Mouse (Mus musculus) stomach, postnatal 0 days (tissue): ENCODE measurements around the gene Gm44579. TPM values are rescaled to one million over a fixed set of nuclear protein-coding genes. Genes with fewer than 3 reads are reported as not detected.

ENCODE experiments used
- ATAC-seq: fragments of 200-750 bp; cut with Nextera tagmentation; 2 replicates; pipeline ENCODE4 v1.8.0; 2017; ENCODE audit not compliant: low FRiP score, low TSS enrichment
- DNase-seq: peaks from one replicate; pipeline ENCODE4 v3.0.0-alpha.2; 2016; ENCODE audit warnings: low spot score
- H3K27ac ChIP-seq: fragments of 300-500 bp; sonication (generic); replicated peaks from 2 replicates; pipeline ENCODE4 v1.5.1; 2014; ENCODE audit warnings: mild to moderate bottlenecking, control low read depth
- H3K27me3 ChIP-seq: fragments of 300-500 bp; sonication (generic); 2 replicates; pipeline ENCODE4 v1.6.1; 2014; ENCODE audit warnings: low read length; ENCODE audit not compliant: control insufficient read depth, insufficient read depth
- H3K36me3 ChIP-seq: fragments of 300-500 bp; sonication (generic); 2 replicates; pipeline ENCODE4 v1.6.1; 2014; ENCODE audit warnings: low read length, mixed read lengths; ENCODE audit not compliant: control insufficient read depth, insufficient read depth
- H3K4me1 ChIP-seq: fragments of 300-500 bp; sonication (generic); replicated peaks from 2 replicates; pipeline ENCODE4 v1.6.1; 2014; ENCODE audit warnings: antibody characterized with exemption; ENCODE audit not compliant: control insufficient read depth, insufficient read depth
- H3K4me2 ChIP-seq: fragments of 300-500 bp; sonication (generic); replicated peaks from 2 replicates; pipeline ENCODE4 v1.6.1; 2014; ENCODE audit warnings: low read depth, mild to moderate bottlenecking, control low read depth, moderate library complexity
- H3K4me3 ChIP-seq: fragments of 300-500 bp; sonication (generic); 2 replicates; pipeline ENCODE4 v1.5.1; 2014; ENCODE audit warnings: low read depth, low read length, control low read depth
- H3K9ac ChIP-seq: fragments of 300-500 bp; sonication (generic); 2 replicates; pipeline ENCODE4 v1.6.1; 2014; ENCODE audit warnings: mild to moderate bottlenecking, low read length, control low read depth, mixed read lengths
- H3K9me3 ChIP-seq: fragments of 300-500 bp; sonication (generic); 2 replicates; pipeline ENCODE4 v1.6.1; 2016; ENCODE audit warnings: low read length; ENCODE audit not compliant: control insufficient read depth
- CTCF ChIP-seq: IDR thresholded peaks from 2 replicates; pipeline ENCODE4 v1.5.1; 2016; ENCODE audit warnings: antibody characterized with exemption, low read depth, mild to moderate bottlenecking, moderate library complexity
- EP300 ChIP-seq: optimal IDR thresholded peaks from 2 replicates; pipeline ENCODE3; 2016; ENCODE audit warnings: antibody characterized with exemption
- WGBS: fragments of 180-500 bp; shearing (Covaris S2); extraction: QIAGEN DNeasy Blood & Tissue Kit; methylation state at CpG from one replicate; pipeline ENCODE4 v1.1.7; 2014; 5-methylcytosine and 5-hydroxymethylcytosine counted together
- polyA plus RNA-seq: library from polyadenylated mRNA; unstranded; fragments of >200 nt; fragmentation: Nextera tagmentation; extraction: Ambion mirVana; gene quantifications from 2 replicates; pipeline ENCODE4 v1.2.1, GENCODE M21; 2015

Gm44579 gene
- polyA plus RNA-seq, 1 experiment from 2014 or later = not detected

DNA sequence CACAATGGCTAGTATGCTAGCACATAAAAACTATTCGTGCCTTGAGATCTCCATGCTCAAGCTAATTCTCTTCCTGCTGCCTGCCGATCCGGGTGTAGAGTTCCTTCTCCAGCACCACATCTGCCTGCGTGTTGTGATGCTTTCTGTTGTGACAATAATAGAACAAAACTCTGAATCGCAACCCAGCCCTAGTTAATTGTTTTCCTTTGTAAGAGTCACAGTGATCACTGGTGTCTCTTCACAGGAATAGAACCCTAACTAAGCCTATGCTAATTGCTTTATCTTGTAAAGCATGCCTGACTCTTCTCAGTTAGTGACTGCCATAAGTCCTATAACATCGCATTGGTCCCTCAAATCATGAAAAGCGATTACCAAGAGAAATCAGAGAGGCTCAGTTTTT is 5.3 kb upstream of the Gm44579 start:
- no peaks in the 10 kb centered on the region for H3K36me3 ChIP-seq
- H3K9ac ChIP-seq = no peak overlapping the region
- no peak for DNase-seq
- TF ChIP-seq CTCF = no peak
- no peak for TF ChIP-seq EP300
- H3K9me3 ChIP-seq = no peaks in the 10 kb centered on the region
- no peak overlapping the region for H3K27ac ChIP-seq
- no peaks in the 10 kb centered on the region for H3K4me1 ChIP-seq
- 78% methylated on average over 7 of the region's 7 CpGs for WGBS
- no peaks in the 10 kb centered on the region for H3K27me3 ChIP-seq
- H3K4me3 ChIP-seq = no peak overlapping the region
- no peak overlapping the region for H3K4me2 ChIP-seq
- ATAC-seq = no peak

DNA sequence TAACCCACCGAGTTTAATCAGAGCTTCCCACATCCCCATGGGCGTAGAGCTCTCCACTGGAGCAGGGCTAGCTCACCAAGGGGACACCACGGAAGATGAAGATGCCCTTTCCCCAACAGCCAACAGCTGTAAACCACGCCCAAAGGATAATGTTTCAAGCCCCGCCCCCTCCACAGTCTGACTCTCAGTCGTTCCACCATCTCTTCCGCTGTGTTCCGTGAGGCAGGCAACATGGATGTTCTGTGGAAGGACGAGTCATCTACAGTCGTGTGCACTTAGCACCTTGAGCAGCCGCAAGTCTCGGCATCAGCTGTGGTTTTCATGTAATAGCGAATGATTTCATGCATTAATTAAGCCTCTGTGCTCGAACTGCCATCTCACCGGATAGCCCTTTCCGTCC is 4.8 kb upstream of the Gm44579 start:
- ATAC-seq = no peak
- no peaks in the 10 kb centered on the region for H3K4me1 ChIP-seq
- H3K4me3 ChIP-seq = no peak overlapping the region
- no peaks in the 10 kb centered on the region for H3K27me3 ChIP-seq
- 45% methylated on average over 16 of the region's 16 CpGs for WGBS
- H3K9ac ChIP-seq = no peak overlapping the region
- H3K36me3 ChIP-seq = no peaks in the 10 kb centered on the region
- H3K4me2 ChIP-seq = no peak overlapping the region
- no peak for DNase-seq
- no peak overlapping the region for H3K27ac ChIP-seq
- TF ChIP-seq CTCF = no peak
- no peak for TF ChIP-seq EP300
- no peaks in the 10 kb centered on the region for H3K9me3 ChIP-seq

DNA sequence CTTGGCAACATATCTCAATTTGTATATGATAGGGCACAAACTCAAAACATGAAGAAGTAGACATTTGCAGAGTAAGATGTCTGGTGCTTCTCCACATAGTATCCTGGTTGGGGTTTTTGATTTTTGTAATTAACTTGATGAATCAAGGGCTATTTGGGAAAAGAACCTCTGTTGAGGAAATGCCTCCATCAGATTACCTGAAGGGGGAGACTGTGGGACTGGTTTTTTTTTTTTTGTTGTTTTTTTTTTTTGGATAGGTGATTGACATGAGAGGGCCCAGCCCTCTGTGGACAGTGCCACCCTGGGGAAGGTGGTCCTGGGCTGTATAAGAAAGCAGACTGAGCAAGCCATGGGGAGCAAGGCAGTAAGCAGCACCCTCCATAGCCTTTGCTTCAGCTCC is 1.6 kb upstream of the Gm44579 start:
- no peaks in the 10 kb centered on the region for H3K4me1 ChIP-seq
- DNase-seq = no peak
- H3K4me3 ChIP-seq = no peak overlapping the region
- H3K36me3 ChIP-seq = no peaks in the 10 kb centered on the region
- no peak overlapping the region for H3K27ac ChIP-seq
- no peaks in the 10 kb centered on the region for H3K27me3 ChIP-seq
- TF ChIP-seq EP300 (no peak), CTCF (no peak)
- ATAC-seq = no peak
- no peak overlapping the region for H3K4me2 ChIP-seq
- H3K9ac ChIP-seq = no peak overlapping the region
- H3K9me3 ChIP-seq = no peaks in the 10 kb centered on the region

DNA sequence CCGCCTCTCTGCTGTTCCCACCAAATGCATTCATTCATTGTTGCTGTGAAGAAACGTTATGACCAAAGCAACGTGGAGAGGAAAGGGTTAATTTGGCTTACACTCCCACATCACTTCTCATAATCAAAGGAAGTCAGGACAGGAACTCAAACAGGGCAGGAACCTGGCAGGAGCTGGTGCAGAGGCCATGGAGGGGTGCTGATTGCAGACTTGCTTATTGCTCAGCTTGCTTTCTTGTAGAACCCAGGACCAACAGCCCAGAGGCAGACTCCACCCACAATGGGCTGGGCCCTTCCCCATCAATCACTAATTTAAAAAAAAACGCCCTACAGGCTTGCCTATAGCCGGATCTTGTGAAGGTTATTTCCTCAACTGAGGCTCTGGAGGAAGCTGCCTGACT is 6.6 kb downstream of the Gm44579 start:
- H3K9ac ChIP-seq = no peak overlapping the region
- WGBS = 59% methylated on average over 5 of the region's 5 CpGs
- no peaks in the 10 kb centered on the region; the same call in 1 of the 2 replicates for H3K27me3 ChIP-seq
- no peak overlapping the region for H3K4me2 ChIP-seq
- no peak overlapping the region for H3K27ac ChIP-seq
- H3K9me3 ChIP-seq = no peaks in the 10 kb centered on the region
- H3K4me3 ChIP-seq = no peak overlapping the region
- ATAC-seq (no peak), DNase-seq (no peak)
- H3K4me1 ChIP-seq = no peaks in the 10 kb centered on the region
- H3K36me3 ChIP-seq = no peaks in the 10 kb centered on the region
- TF ChIP-seq CTCF = no peak
- TF ChIP-seq EP300 = no peak

DNA sequence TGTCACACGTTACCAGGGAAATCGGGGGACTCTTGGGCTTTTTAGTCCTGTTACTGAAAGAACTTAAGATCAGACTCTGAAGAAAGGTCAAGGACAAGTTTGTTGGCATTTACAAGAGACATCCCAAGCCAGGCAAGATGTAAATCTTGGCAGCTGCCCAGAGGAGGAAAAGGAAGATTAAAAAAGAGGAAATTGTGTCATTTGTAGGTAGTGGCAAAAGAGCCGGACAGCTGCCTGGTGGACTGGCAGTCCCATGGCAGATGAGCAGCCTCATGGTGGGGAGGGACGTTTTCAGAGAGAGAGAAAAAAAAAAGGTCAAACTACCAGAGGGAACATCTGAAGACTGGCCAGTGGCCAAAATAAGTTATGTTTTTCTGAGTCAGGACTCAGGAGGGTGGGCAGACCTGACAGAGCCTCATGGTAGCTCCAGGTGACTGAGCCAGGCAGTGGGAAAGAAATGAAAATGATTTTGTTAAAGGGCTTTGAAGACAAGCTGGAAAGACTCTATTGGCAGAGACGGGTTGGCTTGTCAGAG is 7.4 kb downstream of the Gm44579 start:
- Histone ChIP-seq H3K36me3 (no peaks in the 10 kb centered on the region), H3K27ac (no peak overlapping the region)
- no peak for DNase-seq

DNA sequence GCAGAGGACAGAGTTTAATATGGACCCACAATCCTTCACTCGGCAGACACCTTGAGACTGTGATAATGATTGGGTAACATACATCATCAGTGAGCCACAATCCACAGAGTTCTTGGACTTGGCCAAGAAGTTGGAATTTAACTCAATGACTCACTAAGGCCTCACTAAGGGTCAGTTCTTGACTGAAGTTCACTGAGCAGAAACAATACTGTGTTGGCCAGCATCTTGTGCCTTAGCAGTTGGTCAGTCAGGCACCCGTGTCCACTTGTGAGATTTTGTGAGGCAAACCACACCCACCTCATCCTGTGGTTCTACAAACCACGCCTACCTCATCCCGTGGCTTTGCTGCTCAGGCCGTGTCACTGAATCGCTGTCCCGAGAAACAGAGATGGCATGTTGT is 11.1 kb downstream of the Gm44579 start:
- Histone ChIP-seq H3K9me3 (no peaks in the 10 kb centered on the region), H3K36me3 (no peaks in the 10 kb centered on the region), H3K27me3 (no peaks in the 10 kb centered on the region; the same call in 1 of the 2 replicates), H3K4me2 (no peak overlapping the region), H3K4me3 (no peak overlapping the region), H3K4me1 (no peaks in the 10 kb centered on the region), H3K27ac (no peak overlapping the region), H3K9ac (no peak overlapping the region)
- ATAC-seq = no peak
- no peak for DNase-seq
- WGBS = 77% methylated on average over 7 of the region's 7 CpGs
- no peak for TF ChIP-seq EP300
- no peak for TF ChIP-seq CTCF

More for the DNA sequence above, 7.4 kb downstream of the Gm44579 start:
- TF ChIP-seq CTCF (no peak), EP300 (no peak)
- Histone ChIP-seq H3K9me3 (no peaks in the 10 kb centered on the region), H3K4me1 (no peaks in the 10 kb centered on the region), H3K27me3 (no peaks in the 10 kb centered on the region; the same call in 1 of the 2 replicates), H3K4me2 (no peak overlapping the region), H3K9ac (no peak overlapping the region), H3K4me3 (no peak overlapping the region)
- ATAC-seq = no peak
- 70% methylated on average over 5 of the region's 5 CpGs for WGBS
